Mouse (Mus musculus): ENCODE results near the gene Dis3l2. TPM values are rescaled to one million over a fixed set of nuclear protein-coding genes. Genes with fewer than 3 reads are reported as not detected.

The Dis3l2 gene
- polyA plus RNA-seq, 1 experiment from 2014 or later, result 26.4 TPM

DNA sequence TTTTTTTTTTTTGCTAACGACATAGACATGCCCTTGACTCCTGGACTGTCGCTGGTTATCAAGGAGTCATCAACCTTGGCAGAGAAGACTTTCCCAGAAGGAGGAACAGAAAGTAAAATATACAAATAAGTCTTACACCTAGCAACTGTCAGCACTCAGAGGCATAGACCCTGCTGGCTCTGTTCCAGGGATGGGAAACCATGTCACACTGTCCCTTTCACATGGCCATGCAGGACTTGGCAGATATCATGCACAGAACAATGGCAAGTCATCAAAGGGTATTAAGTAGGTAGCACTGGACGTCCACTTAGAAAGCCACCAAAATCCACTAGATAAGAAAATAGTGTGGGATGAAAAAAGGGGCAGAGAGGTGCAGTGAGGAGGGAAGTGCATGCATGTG is 46.5 kb downstream of the Dis3l2 start:
- no peak for ATAC-seq (ENCODE audit: insufficient number of reproducible peaks, insufficient read depth, low FRiP score, low read depth)
- peaks cover under 1% of the 10 kb centered on the region for H3K36me3 ChIP-seq (ENCODE audit: control insufficient read depth, insufficient read depth, low read length)
- no peak overlapping the region for H3K27ac ChIP-seq (ENCODE audit: low read length)
- H3K9ac ChIP-seq (replicated peaks; ENCODE audit: low read depth, low read length), result no peak overlapping the region
- WGBS, result 66% methylated on average over 3 of the region's 3 CpGs
- no peaks in the 10 kb centered on the region for H3K9me3 ChIP-seq (ENCODE audit: control insufficient read depth, low read depth, low read length)
- H3K4me1 ChIP-seq (ENCODE audit: control insufficient read depth, insufficient read depth, low read length), result no peaks in the 10 kb centered on the region
- H3K27me3 ChIP-seq (ENCODE audit: control insufficient read depth, insufficient read depth, low read length), result no peaks in the 10 kb centered on the region
- no peak overlapping the region for H3K4me2 ChIP-seq (replicated peaks; ENCODE audit: low read depth, low read length)
- no peak overlapping the region for H3K4me3 ChIP-seq (ENCODE audit: low read depth, low read length)

DNA sequence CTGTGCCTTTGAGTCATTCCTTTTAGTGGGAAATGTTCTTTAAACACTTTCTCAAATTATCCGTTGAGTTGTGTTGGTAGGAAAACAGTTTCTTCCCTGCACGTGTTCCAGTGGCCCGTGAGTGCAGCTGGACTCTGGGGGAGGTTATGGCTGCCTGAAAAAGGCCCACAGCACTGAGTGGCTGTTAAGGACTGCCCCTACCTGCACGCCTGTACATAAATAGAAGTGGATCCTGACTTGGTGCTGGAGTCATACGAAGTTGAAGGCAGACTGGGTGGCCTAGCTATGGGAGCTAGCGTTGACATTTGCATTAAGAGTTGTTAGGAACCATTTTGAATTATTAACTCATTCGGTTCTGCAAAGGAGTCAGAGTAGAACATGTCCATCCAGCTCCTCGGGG is 49.8 kb downstream of the Dis3l2 start:
- Histone ChIP-seq H3K36me3 (ENCODE audit: control insufficient read depth, insufficient read depth, low read length) (no peaks in the 10 kb centered on the region; the same call in 1 of the 2 replicates), H3K4me3 (ENCODE audit: low read depth, low read length) (no peak overlapping the region), H3K9ac (replicated peaks; ENCODE audit: low read depth, low read length) (no peak overlapping the region), H3K4me1 (ENCODE audit: control insufficient read depth, insufficient read depth, low read length) (no peaks in the 10 kb centered on the region), H3K4me2 (replicated peaks; ENCODE audit: low read depth, low read length) (no peak overlapping the region), H3K27me3 (ENCODE audit: control insufficient read depth, insufficient read depth, low read length) (no peaks in the 10 kb centered on the region), H3K9me3 (ENCODE audit: control insufficient read depth, low read depth, low read length) (no peaks in the 10 kb centered on the region), H3K27ac (ENCODE audit: low read length) (no peak overlapping the region)
- ATAC-seq (ENCODE audit: insufficient number of reproducible peaks, insufficient read depth, low FRiP score, low read depth), result no peak
- 67% methylated on average over 8 of the region's 8 CpGs for WGBS

DNA sequence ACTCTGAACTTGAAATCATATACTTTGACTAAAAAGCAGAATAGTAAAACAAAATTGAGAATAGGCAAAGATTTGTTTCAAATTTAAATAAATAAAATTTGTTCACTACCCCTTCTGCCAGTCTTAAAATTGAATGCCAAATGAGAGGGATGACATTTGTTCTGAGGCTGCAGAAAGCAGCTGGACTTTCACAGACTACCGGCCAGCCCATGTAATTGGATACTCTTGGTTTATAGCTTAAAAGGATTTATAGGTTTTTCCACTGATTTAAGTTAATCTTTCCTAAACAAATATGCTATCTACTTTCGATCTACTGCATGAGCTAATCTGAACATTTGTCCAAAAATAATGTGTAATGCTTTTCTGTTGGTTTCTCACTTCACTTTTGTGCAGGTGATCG is 50.7 kb downstream of the Dis3l2 start:
- WGBS, result 40% methylated on average over 3 of the region's 3 CpGs
- no peaks in the 10 kb centered on the region for H3K4me1 ChIP-seq (ENCODE audit: control insufficient read depth, insufficient read depth, low read length)
- ATAC-seq (ENCODE audit: insufficient number of reproducible peaks, insufficient read depth, low FRiP score, low read depth), result no peak
- no peaks in the 10 kb centered on the region for H3K9me3 ChIP-seq (ENCODE audit: control insufficient read depth, low read depth, low read length)
- H3K9ac ChIP-seq (replicated peaks; ENCODE audit: low read depth, low read length), result no peak overlapping the region
- H3K27ac ChIP-seq (ENCODE audit: low read length), result no peak overlapping the region
- H3K4me3 ChIP-seq (ENCODE audit: low read depth, low read length), result no peak overlapping the region
- no peak overlapping the region for H3K4me2 ChIP-seq (replicated peaks; ENCODE audit: low read depth, low read length)
- H3K36me3 ChIP-seq (ENCODE audit: control insufficient read depth, insufficient read depth, low read length), result no peaks in the 10 kb centered on the region; the same call in 1 of the 2 replicates
- H3K27me3 ChIP-seq (ENCODE audit: control insufficient read depth, insufficient read depth, low read length), result no peaks in the 10 kb centered on the region

DNA sequence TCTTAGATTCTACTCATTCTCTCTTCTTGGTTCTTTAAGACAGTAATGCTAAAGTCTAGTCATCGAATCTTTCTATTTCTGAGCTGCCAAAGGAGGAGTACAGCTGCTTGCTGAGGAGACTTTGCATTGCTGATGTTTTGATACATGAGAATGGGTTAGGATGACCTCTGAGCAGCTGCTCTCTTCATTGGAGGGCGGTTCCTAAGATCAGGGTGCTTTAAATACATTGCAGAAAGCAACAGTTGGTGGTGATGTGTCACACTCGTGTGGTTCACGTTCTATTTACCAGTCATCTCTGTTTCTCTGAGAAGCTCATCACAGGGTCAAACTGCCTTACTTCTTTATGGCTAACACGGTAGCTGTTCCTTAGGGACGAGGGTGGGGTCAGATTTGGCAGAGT is 54.5 kb downstream of the Dis3l2 start:
- no peak overlapping the region for H3K4me3 ChIP-seq (ENCODE audit: low read depth, low read length)
- H3K4me1 ChIP-seq (ENCODE audit: control insufficient read depth, insufficient read depth, low read length), result no peaks in the 10 kb centered on the region
- no peak for ATAC-seq (ENCODE audit: insufficient number of reproducible peaks, insufficient read depth, low FRiP score, low read depth)
- H3K36me3 ChIP-seq (ENCODE audit: control insufficient read depth, insufficient read depth, low read length), result 0 out of 2 replicates have a peak, but pooled peaks cover 3% of the 10 kb centered on the region
- no peaks in the 10 kb centered on the region for H3K9me3 ChIP-seq (ENCODE audit: control insufficient read depth, low read depth, low read length)
- H3K27me3 ChIP-seq (ENCODE audit: control insufficient read depth, insufficient read depth, low read length), result no peaks in the 10 kb centered on the region
- no peak overlapping the region for H3K9ac ChIP-seq (replicated peaks; ENCODE audit: low read depth, low read length)
- no peak overlapping the region for H3K27ac ChIP-seq (ENCODE audit: low read length)
- WGBS, result 75% methylated on average over 6 of the region's 6 CpGs
- no peak overlapping the region for H3K4me2 ChIP-seq (replicated peaks; ENCODE audit: low read depth, low read length)

DNA sequence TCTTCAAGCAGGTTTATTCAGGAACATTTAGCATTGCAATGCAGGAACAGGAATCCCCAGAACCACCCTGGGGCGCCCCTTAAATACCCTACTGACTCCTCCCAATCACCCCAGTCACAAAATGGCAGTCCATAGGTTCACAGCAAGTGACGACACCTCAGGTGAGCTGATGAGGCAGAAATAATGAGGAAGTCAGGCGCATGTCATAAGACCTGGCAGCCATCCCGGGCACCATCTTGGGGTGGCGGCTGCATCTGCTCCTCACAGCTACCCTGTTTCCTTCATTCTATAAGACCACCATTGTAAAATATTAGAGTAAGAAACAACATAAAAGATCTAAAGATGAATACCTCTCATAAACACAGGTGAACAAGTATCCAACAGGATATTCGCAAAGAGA is 58.6 kb downstream of the Dis3l2 start:
- no peaks in the 10 kb centered on the region for H3K9me3 ChIP-seq (ENCODE audit: control insufficient read depth, low read depth, low read length)
- H3K27me3 ChIP-seq (ENCODE audit: control insufficient read depth, insufficient read depth, low read length), result no peaks in the 10 kb centered on the region
- no peak overlapping the region for H3K9ac ChIP-seq (replicated peaks; ENCODE audit: low read depth, low read length)
- no peak overlapping the region for H3K4me2 ChIP-seq (replicated peaks; ENCODE audit: low read depth, low read length)
- no peaks in the 10 kb centered on the region for H3K4me1 ChIP-seq (ENCODE audit: control insufficient read depth, insufficient read depth, low read length)
- no peak overlapping the region for H3K4me3 ChIP-seq (ENCODE audit: low read depth, low read length)
- WGBS, result 96% methylated on average over 6 of the region's 6 CpGs
- ATAC-seq (ENCODE audit: insufficient number of reproducible peaks, insufficient read depth, low FRiP score, low read depth), result no peak
- H3K36me3 ChIP-seq (ENCODE audit: control insufficient read depth, insufficient read depth, low read length), result 0 out of 2 replicates have a peak, but pooled peaks cover 3% of the 10 kb centered on the region
- no peak overlapping the region for H3K27ac ChIP-seq (ENCODE audit: low read length)

DNA sequence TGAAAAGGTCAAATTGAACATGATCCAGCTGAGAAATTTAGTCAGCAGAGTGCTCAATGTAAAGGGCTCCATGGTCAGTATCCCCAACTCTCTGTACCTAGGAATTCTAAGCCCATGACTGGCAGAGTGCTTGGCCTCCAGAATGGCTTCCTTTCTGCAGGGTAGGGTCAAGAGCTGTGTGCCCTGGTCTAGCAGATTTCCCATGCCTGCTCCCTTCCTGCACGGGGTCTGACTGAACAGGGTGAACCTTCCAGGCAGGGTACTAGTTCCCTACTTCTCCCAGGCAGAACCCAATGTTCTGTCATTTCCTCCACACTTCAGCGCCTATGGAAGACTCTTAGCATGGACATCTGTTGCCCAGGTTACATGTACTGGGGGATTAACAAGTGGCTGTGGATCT is 97.6 kb downstream of the Dis3l2 start:
- Histone ChIP-seq H3K27ac (ENCODE audit: low read length) (no peak overlapping the region), H3K9ac (replicated peaks; ENCODE audit: low read depth, low read length) (no peak overlapping the region), H3K4me2 (replicated peaks; ENCODE audit: low read depth, low read length) (no peak overlapping the region), H3K36me3 (ENCODE audit: control insufficient read depth, insufficient read depth, low read length) (no peaks in the 10 kb centered on the region), H3K9me3 (ENCODE audit: control insufficient read depth, low read depth, low read length) (no peaks in the 10 kb centered on the region), H3K4me3 (ENCODE audit: low read depth, low read length) (no peak overlapping the region), H3K27me3 (ENCODE audit: control insufficient read depth, insufficient read depth, low read length) (no peaks in the 10 kb centered on the region), H3K4me1 (ENCODE audit: control insufficient read depth, insufficient read depth, low read length) (no peaks in the 10 kb centered on the region)
- ATAC-seq (ENCODE audit: insufficient number of reproducible peaks, insufficient read depth, low FRiP score, low read depth), result no peak
- WGBS, result 76% methylated on average over 2 of the region's 2 CpGs

DNA sequence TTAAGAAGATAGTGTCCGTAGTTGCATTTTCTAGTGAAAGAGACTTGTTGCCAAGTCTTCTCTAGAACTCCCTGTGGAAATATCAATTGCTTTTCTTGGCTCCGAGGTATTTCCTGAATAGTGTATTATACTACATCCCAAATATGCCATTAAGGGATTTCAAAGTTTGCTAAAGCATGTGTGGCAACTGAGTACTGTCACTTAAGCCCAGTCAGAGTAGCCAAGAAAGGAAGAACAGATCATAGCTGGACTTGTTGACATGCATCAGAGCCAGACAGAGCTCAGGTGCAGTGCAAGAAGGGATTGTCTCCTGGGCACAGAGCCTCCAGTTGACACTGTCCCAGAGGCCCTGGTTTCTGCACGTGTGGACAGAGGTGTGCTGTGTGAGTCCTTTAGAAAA is 108.1 kb downstream of the Dis3l2 start:
- Histone ChIP-seq H3K36me3 (ENCODE audit: control insufficient read depth, insufficient read depth, low read length) (no peaks in the 10 kb centered on the region; the same call in 1 of the 2 replicates), H3K4me3 (ENCODE audit: low read depth, low read length) (no peak overlapping the region), H3K9ac (replicated peaks; ENCODE audit: low read depth, low read length) (no peak overlapping the region), H3K9me3 (ENCODE audit: control insufficient read depth, low read depth, low read length) (no peaks in the 10 kb centered on the region), H3K27me3 (ENCODE audit: control insufficient read depth, insufficient read depth, low read length) (no peaks in the 10 kb centered on the region), H3K4me2 (replicated peaks; ENCODE audit: low read depth, low read length) (no peak overlapping the region), H3K27ac (ENCODE audit: low read length) (no peak overlapping the region), H3K4me1 (ENCODE audit: control insufficient read depth, insufficient read depth, low read length) (no peaks in the 10 kb centered on the region)
- 71% methylated on average over 3 of the region's 3 CpGs for WGBS
- ATAC-seq (ENCODE audit: insufficient number of reproducible peaks, insufficient read depth, low FRiP score, low read depth), result no peak

DNA sequence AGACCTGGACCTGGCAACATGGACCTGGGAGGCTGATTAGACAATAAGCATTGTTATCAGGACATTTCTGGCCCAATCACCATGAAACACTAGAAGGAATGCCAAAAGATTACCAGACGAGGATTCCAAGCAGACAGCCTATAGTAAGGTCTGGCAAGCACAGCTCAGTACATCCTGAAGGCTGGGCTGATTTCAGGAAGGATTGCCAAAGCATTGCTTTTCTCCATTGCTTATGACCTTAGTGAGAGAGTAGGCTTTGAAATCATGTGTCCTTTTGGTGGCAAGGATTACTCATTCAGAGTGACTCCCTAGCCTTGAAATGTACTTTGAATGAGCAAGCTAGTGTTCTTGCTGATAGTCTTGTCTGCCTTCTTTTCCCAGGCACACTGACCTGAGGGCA is 118.7 kb downstream of the Dis3l2 start:
- WGBS, result 65% methylated on average over 1 of the region's 1 CpGs
- no peak overlapping the region for H3K27ac ChIP-seq (ENCODE audit: low read length)
- no peak overlapping the region for H3K4me2 ChIP-seq (replicated peaks; ENCODE audit: low read depth, low read length)
- no peaks in the 10 kb centered on the region for H3K36me3 ChIP-seq (ENCODE audit: control insufficient read depth, insufficient read depth, low read length)
- no peak for ATAC-seq (ENCODE audit: insufficient number of reproducible peaks, insufficient read depth, low FRiP score, low read depth)
- no peak overlapping the region for H3K9ac ChIP-seq (replicated peaks; ENCODE audit: low read depth, low read length)
- H3K4me1 ChIP-seq (ENCODE audit: control insufficient read depth, insufficient read depth, low read length), result no peaks in the 10 kb centered on the region
- H3K4me3 ChIP-seq (ENCODE audit: low read depth, low read length), result no peak overlapping the region
- no peaks in the 10 kb centered on the region for H3K27me3 ChIP-seq (ENCODE audit: control insufficient read depth, insufficient read depth, low read length)
- H3K9me3 ChIP-seq (ENCODE audit: control insufficient read depth, low read depth, low read length), result no peaks in the 10 kb centered on the region

DNA sequence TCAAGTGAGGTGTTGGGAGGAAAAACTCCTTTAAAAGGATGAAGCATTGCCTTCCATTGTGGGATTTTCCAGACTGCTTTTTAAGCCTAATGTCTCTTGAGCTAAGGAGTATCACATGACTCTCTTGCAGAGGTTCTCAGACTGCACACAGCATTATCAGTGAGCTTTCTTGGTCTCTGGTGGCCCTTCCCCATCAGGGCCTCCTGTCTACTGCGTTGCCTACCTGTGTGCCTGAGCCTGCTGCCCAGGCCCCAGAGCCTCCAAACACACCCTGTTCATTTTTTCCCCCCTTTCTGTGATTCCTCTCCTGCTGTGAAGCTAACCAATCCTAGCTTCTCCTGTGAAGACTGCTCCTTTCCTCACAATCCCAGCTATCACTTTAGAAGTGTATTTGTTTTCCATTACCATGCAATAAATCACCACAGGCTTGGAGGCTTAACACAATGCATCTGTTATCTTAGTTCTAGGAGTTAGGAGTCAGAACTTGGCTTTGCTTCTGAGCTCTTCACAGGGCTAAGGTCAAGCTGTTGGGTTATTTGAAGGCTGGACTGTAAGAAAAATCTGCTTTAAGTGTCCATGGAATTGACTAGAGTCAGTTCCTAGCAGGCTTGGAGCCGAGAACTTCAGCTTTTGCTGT is 130.9 kb downstream of the Dis3l2 start:
- H3K27me3 ChIP-seq (ENCODE audit: control insufficient read depth, insufficient read depth, low read length), result no peaks in the 10 kb centered on the region
- H3K9ac ChIP-seq (replicated peaks; ENCODE audit: low read depth, low read length), result no peak overlapping the region
- no peaks in the 10 kb centered on the region for H3K4me1 ChIP-seq (ENCODE audit: control insufficient read depth, insufficient read depth, low read length)
- H3K4me3 ChIP-seq (ENCODE audit: low read depth, low read length), result no peak overlapping the region
- no peak overlapping the region for H3K4me2 ChIP-seq (replicated peaks; ENCODE audit: low read depth, low read length)
- ATAC-seq (ENCODE audit: insufficient number of reproducible peaks, insufficient read depth, low FRiP score, low read depth), result no peak
- WGBS, result 45% methylated on average over 2 of the region's 2 CpGs
- H3K9me3 ChIP-seq (ENCODE audit: control insufficient read depth, low read depth, low read length), result no peaks in the 10 kb centered on the region
- H3K36me3 ChIP-seq (ENCODE audit: control insufficient read depth, insufficient read depth, low read length), result no peaks in the 10 kb centered on the region; the same call in 1 of the 2 replicates
- no peak overlapping the region for H3K27ac ChIP-seq (ENCODE audit: low read length)
